Mouse (Mus musculus) forebrain, embryonic 13.5 days (tissue): Measurements from ENCODE around the gene Dkk3. TPM values are rescaled to one million over a fixed set of nuclear protein-coding genes. Genes with fewer than 3 reads are reported as not detected.
A peak's percentile ranks its signal among the peaks of the same experiment; 100 is the strongest.

Experiments
- ATAC-seq: fragments of 200-750 bp; cut with Nextera tagmentation; 2 replicates; pipeline ENCODE4 v1.8.0; 2017
- H3K27ac ChIP-seq: fragments of 300-500 bp; sonication (generic); 2 replicates; pipeline ENCODE4 v1.5.1; 2015; ENCODE audit warnings: inconsistent platforms, mild to moderate bottlenecking, moderate library complexity
- H3K27me3 ChIP-seq: fragments of 300-500 bp; sonication (generic); 2 replicates; pipeline ENCODE4 v1.6.1; 2015; ENCODE audit warnings: mild to moderate bottlenecking, inconsistent platforms
- H3K36me3 ChIP-seq: fragments of 300-500 bp; sonication (generic); 2 replicates; pipeline ENCODE4 v1.6.1; 2015; ENCODE audit warnings: mild to moderate bottlenecking, inconsistent platforms; ENCODE audit not compliant: poor library complexity, severe bottlenecking
- H3K4me1 ChIP-seq: fragments of 300-500 bp; sonication (generic); 2 replicates; pipeline ENCODE4 v1.6.1; 2015; ENCODE audit warnings: inconsistent platforms
- H3K4me2 ChIP-seq: fragments of 300-500 bp; sonication (generic); 2 replicates; pipeline ENCODE4 v1.6.1; 2015; ENCODE audit warnings: inconsistent platforms, mild to moderate bottlenecking, moderate library complexity
- H3K4me3 ChIP-seq: fragments of 300-500 bp; sonication (generic); 2 replicates; pipeline ENCODE4 v1.5.1; 2015; ENCODE audit warnings: mild to moderate bottlenecking, inconsistent platforms
- H3K9ac ChIP-seq: fragments of 300-500 bp; sonication (generic); 2 replicates; pipeline ENCODE4 v1.6.1; 2015; ENCODE audit warnings: mild to moderate bottlenecking, inconsistent platforms
- H3K9me3 ChIP-seq: fragments of 300-500 bp; sonication (generic); replicated peaks from 2 replicates; pipeline ENCODE4 v1.6.1; 2016; ENCODE audit warnings: inconsistent platforms
- WGBS: fragments of 180-500 bp; shearing (Covaris S2); methylation state at CpG from one replicate; pipeline ENCODE4 v1.1.7; 2015; 5-methylcytosine and 5-hydroxymethylcytosine counted together
- polyA plus RNA-seq: library from polyadenylated mRNA; unstranded; fragments of >200 nt; fragmentation: Nextera tagmentation; extraction: Ambion mirVana; gene quantifications from 2 replicates; pipeline ENCODE4 v1.2.1, GENCODE M21; 2015

Gene Dkk3
- polyA plus RNA-seq = 16.0 and 27.5 TPM in 2 replicates

GRCm38 (mm10) chr7:112158942-112159341 is at the start of gene Dkk3:
Dkk3 (minus strand) TSS chr7:112159057.
- H3K4me3 ChIP-seq = peak within 1 kb of the TSS; percentile 49
- WGBS = 2% methylated on average over 21 of the region's 21 CpGs
- H3K4me1 ChIP-seq = peaks cover 28% of the 10 kb centered on the region
- peak within 1 kb of the TSS; percentile 66 for H3K9ac ChIP-seq
- no peaks in the 10 kb centered on the region for H3K9me3 ChIP-seq
- peak within 1 kb of the TSS; percentile 71 for H3K4me2 ChIP-seq
- H3K27ac ChIP-seq = no peak within 1 kb of the TSS
- no peaks in the 10 kb centered on the region for H3K36me3 ChIP-seq
- H3K27me3 ChIP-seq = peaks cover 28% of the 10 kb centered on the region
- peak; percentile 64; the same call in 1 of the 2 replicates for ATAC-seq

- Histone ChIP-seq H3K4me1 (0 out of 2 replicates have a peak, but pooled peaks cover 2% of the 10 kb centered on the region), H3K27me3 (no peaks in the 10 kb centered on the region), H3K9me3 (no peaks in the 10 kb centered on the region), H3K27ac (no peak overlapping the region), H3K9ac (no peak overlapping the region), H3K36me3 (no peaks in the 10 kb centered on the region), H3K4me2 (no peak overlapping the region), H3K4me3 (no peak overlapping the region)
- no peak for ATAC-seq
- 94% methylated on average over 6 of the region's 6 CpGs for WGBS
These were observed 48.9 kb upstream of the Dkk3 start for GRCm38 (mm10) chr7:112207717-112208116.

GRCm38 (mm10) chr7:112205513-112205912 is 46.7 kb upstream of the Dkk3 start:
- H3K27ac ChIP-seq = no peak overlapping the region
- H3K4me2 ChIP-seq = no peak overlapping the region
- 92% methylated on average over 6 of the region's 6 CpGs for WGBS
- no peak overlapping the region for H3K4me3 ChIP-seq
- H3K4me1 ChIP-seq = no peaks in the 10 kb centered on the region
- H3K9me3 ChIP-seq = no peaks in the 10 kb centered on the region
- no peak for ATAC-seq
- H3K9ac ChIP-seq = no peak overlapping the region
- H3K36me3 ChIP-seq = no peaks in the 10 kb centered on the region
- no peaks in the 10 kb centered on the region for H3K27me3 ChIP-seq

- WGBS = 82% methylated on average over 6 of the region's 6 CpGs
- H3K4me1 ChIP-seq = no peaks in the 10 kb centered on the region
- no peak for ATAC-seq
These were observed 45.6 kb upstream of the Dkk3 start for GRCm38 (mm10) chr7:112204380-112204963.

GRCm38 (mm10) chr7:112203937-112204336 is 45.1 kb upstream of the Dkk3 start:
- H3K27ac ChIP-seq = no peak overlapping the region; the same call in 1 of the 2 replicates
- no peaks in the 10 kb centered on the region for H3K4me1 ChIP-seq
- no peaks in the 10 kb centered on the region for H3K36me3 ChIP-seq
- no peaks in the 10 kb centered on the region for H3K9me3 ChIP-seq
- no peak for ATAC-seq
- H3K4me2 ChIP-seq = no peak overlapping the region
- no peak overlapping the region for H3K4me3 ChIP-seq
- WGBS = 76% methylated on average over 5 of the region's 5 CpGs
- H3K9ac ChIP-seq = no peak overlapping the region
- no peaks in the 10 kb centered on the region for H3K27me3 ChIP-seq

More at GRCm38 (mm10) chr7:112204380-112204963, 45.6 kb upstream of the Dkk3 start:
- H3K4me3 ChIP-seq = no peak overlapping the region
- H3K9me3 ChIP-seq = no peaks in the 10 kb centered on the region
- no peaks in the 10 kb centered on the region for H3K36me3 ChIP-seq
- H3K4me2 ChIP-seq = no peak overlapping the region
- no peak overlapping the region for H3K9ac ChIP-seq
- no peak overlapping the region; the same call in 1 of the 2 replicates for H3K27ac ChIP-seq
- H3K27me3 ChIP-seq = no peaks in the 10 kb centered on the region

GRCm38 (mm10) chr7:112202843-112203242 is 44.0 kb upstream of the Dkk3 start:
- no peaks in the 10 kb centered on the region for H3K36me3 ChIP-seq
- WGBS = 92% methylated on average over 5 of the region's 5 CpGs
- no peak for ATAC-seq

GRCm38 (mm10) chr7:112202194-112202593 is 43.3 kb upstream of the Dkk3 start:
- H3K4me1 ChIP-seq = no peaks in the 10 kb centered on the region
- no peak overlapping the region for H3K4me3 ChIP-seq
- 82% methylated on average over 4 of the region's 4 CpGs for WGBS
- no peaks in the 10 kb centered on the region for H3K36me3 ChIP-seq
- no peak for ATAC-seq
- H3K9ac ChIP-seq = no peak overlapping the region
- no peak overlapping the region for H3K4me2 ChIP-seq
- H3K27me3 ChIP-seq = no peaks in the 10 kb centered on the region
- no peaks in the 10 kb centered on the region for H3K9me3 ChIP-seq
- H3K27ac ChIP-seq = no peak overlapping the region

More at GRCm38 (mm10) chr7:112202843-112203242, 44.0 kb upstream of the Dkk3 start:
- H3K27me3 ChIP-seq = no peaks in the 10 kb centered on the region
- H3K4me1 ChIP-seq = no peaks in the 10 kb centered on the region
- no peak overlapping the region for H3K4me3 ChIP-seq
- H3K9ac ChIP-seq = no peak overlapping the region
- H3K9me3 ChIP-seq = no peaks in the 10 kb centered on the region
- no peak overlapping the region for H3K4me2 ChIP-seq
- H3K27ac ChIP-seq = no peak overlapping the region

- no peak overlapping the region for H3K9ac ChIP-seq
- no peaks in the 10 kb centered on the region for H3K27me3 ChIP-seq
- no peak overlapping the region for H3K4me3 ChIP-seq
- H3K27ac ChIP-seq = no peak overlapping the region
- no peaks in the 10 kb centered on the region for H3K36me3 ChIP-seq
- ATAC-seq = no peak
- no peak overlapping the region for H3K4me2 ChIP-seq
- WGBS = 52% methylated on average over 4 of the region's 4 CpGs
- H3K9me3 ChIP-seq = no peaks in the 10 kb centered on the region
- H3K4me1 ChIP-seq = no peaks in the 10 kb centered on the region
These were observed 41.9 kb upstream of the Dkk3 start for GRCm38 (mm10) chr7:112200761-112201160.

- Histone ChIP-seq H3K27me3 (no peaks in the 10 kb centered on the region), H3K4me1 (no peaks in the 10 kb centered on the region), H3K9ac (no peak overlapping the region), H3K36me3 (no peaks in the 10 kb centered on the region), H3K4me3 (no peak overlapping the region), H3K9me3 (no peaks in the 10 kb centered on the region), H3K27ac (no peak overlapping the region), H3K4me2 (no peak overlapping the region)
- WGBS = 42% methylated on average over 3 of the region's 3 CpGs
- no peak for ATAC-seq
These were observed 40.5 kb upstream of the Dkk3 start for GRCm38 (mm10) chr7:112199343-112199742.

- Histone ChIP-seq H3K36me3 (no peaks in the 10 kb centered on the region), H3K4me3 (no peak overlapping the region), H3K4me2 (no peak overlapping the region), H3K9me3 (no peaks in the 10 kb centered on the region), H3K4me1 (no peaks in the 10 kb centered on the region), H3K27ac (no peak overlapping the region), H3K9ac (no peak overlapping the region), H3K27me3 (no peaks in the 10 kb centered on the region)
- ATAC-seq = no peak
- WGBS = 83% methylated on average over 8 of the region's 8 CpGs
These were observed 38.6 kb upstream of the Dkk3 start for GRCm38 (mm10) chr7:112197461-112197860.

- WGBS = 87% methylated on average over 5 of the region's 5 CpGs
- H3K4me2 ChIP-seq = no peak overlapping the region
These were observed 35.4 kb upstream of the Dkk3 start for GRCm38 (mm10) chr7:112194286-112194685.

GRCm38 (mm10) chr7:112192778-112193177 is 33.9 kb upstream of the Dkk3 start:
- Histone ChIP-seq H3K27ac (no peak overlapping the region), H3K36me3 (no peaks in the 10 kb centered on the region), H3K9me3 (no peaks in the 10 kb centered on the region), H3K4me2 (no peak overlapping the region), H3K9ac (no peak overlapping the region), H3K27me3 (no peaks in the 10 kb centered on the region), H3K4me1 (no peaks in the 10 kb centered on the region), H3K4me3 (no peak overlapping the region)
- no peak for ATAC-seq
- 87% methylated on average over 5 of the region's 5 CpGs for WGBS

More at GRCm38 (mm10) chr7:112194286-112194685, 35.4 kb upstream of the Dkk3 start:
- H3K36me3 ChIP-seq = no peaks in the 10 kb centered on the region
- H3K9ac ChIP-seq = no peak overlapping the region
- H3K9me3 ChIP-seq = no peaks in the 10 kb centered on the region
- H3K27ac ChIP-seq = no peak overlapping the region
- no peaks in the 10 kb centered on the region for H3K4me1 ChIP-seq
- no peak overlapping the region for H3K4me3 ChIP-seq
- no peaks in the 10 kb centered on the region for H3K27me3 ChIP-seq
- ATAC-seq = no peak

GRCm38 (mm10) chr7:112192237-112192636 is 33.4 kb upstream of the Dkk3 start:
- Histone ChIP-seq H3K4me3 (no peak overlapping the region), H3K27me3 (no peaks in the 10 kb centered on the region), H3K4me2 (no peak overlapping the region), H3K9ac (no peak overlapping the region), H3K27ac (no peak overlapping the region), H3K4me1 (no peaks in the 10 kb centered on the region), H3K9me3 (no peaks in the 10 kb centered on the region), H3K36me3 (no peaks in the 10 kb centered on the region)
- WGBS = 94% methylated on average over 4 of the region's 4 CpGs
- ATAC-seq = no peak
